In genomic region chr4:137728399-137729154, GRCm38 (mm10) we compare ENCODE assay signal across 9 mouse cellular contexts.
DNase-seq lines count a peak whose midpoint lies in the region; ATAC-seq and TF ChIP-seq lines count a peak whose summit lies in the region.
"Had no signal": no experiment of that assay in that cellular context is flagged by ENCODE, and none has a peak within 500 bp of the region (broad histone marks: within the 10 kb centered on the region; RNA-seq: fewer than 3 reads in every experiment).

No protein-coding gene starts in this region.

- H3K27ac ChIP-seq in heart, embryonic 10.5 days: no peak overlapping the region
- H3K27ac ChIP-seq in embryonic facial prominence, embryonic 14.5 days (replicated peaks; ENCODE audit: low read depth, low read length): no peak overlapping the region
- H3K27ac ChIP-seq in neural tube, embryonic 13.5 days (replicated peaks): peak overlapping the region; percentile 38; the same call in 1 of the 2 replicates

- ATAC-seq in embryonic facial prominence, embryonic 14.5 days (ENCODE audit: low read depth): peak; percentile 38; the same call in 1 of the 2 replicates
- peak; percentile 13 for ATAC-seq in neural tube, embryonic 13.5 days (ENCODE audit: low read depth)
- no peak for ATAC-seq in inflammation-experienced regulatory T-cells, adult 6 months

- no peaks in the 10 kb centered on the region for H3K36me3 ChIP-seq in heart, embryonic 10.5 days
- peaks cover 16% of the 10 kb centered on the region; the same call in 1 of the 2 replicates for H3K36me3 ChIP-seq in E14TG2a.4 (ENCODE audit: insufficient read depth, low read length)
- no peaks in the 10 kb centered on the region for H3K36me3 ChIP-seq in embryonic facial prominence, embryonic 14.5 days (ENCODE audit: control insufficient read depth, insufficient read depth, low read length)
- no peaks in the 10 kb centered on the region for H3K36me3 ChIP-seq in neural tube, embryonic 13.5 days

- peak overlapping the region; percentile 41 for H3K4me3 ChIP-seq in heart, embryonic 10.5 days
- peak overlapping the region; percentile 78 for H3K4me3 ChIP-seq in E14TG2a.4 (replicated peaks; ENCODE audit: low read length)
- H3K4me3 ChIP-seq in embryonic facial prominence, embryonic 14.5 days (ENCODE audit: low read depth, low read length): peak overlapping the region; percentile 15; the same call in 1 of the 2 replicates
- H3K4me3 ChIP-seq in neural tube, embryonic 13.5 days: peak overlapping the region; percentile 35
- H3K4me3 ChIP-seq in lung, adult 2 months (replicated peaks; ENCODE audit: extremely low read depth, low read depth, low read length): no peak overlapping the region
- H3K4me3 ChIP-seq: megakaryocyte, embryonic 14.5 days had no signal

- DNase-seq in heart, embryonic 10.5 days (ENCODE audit: low spot score): no peak
- DNase-seq in heart, adult 8-10 months (ENCODE audit: low spot score): no peak
- DNase-seq in embryonic facial prominence, embryonic 14.5 days (ENCODE audit: low spot score): peak; percentile 56
- peak; percentile 56 for DNase-seq in layer of hippocampus, adult 9-11 months
- no peak for DNase-seq in lung, adult 2 months

- no peaks in the 10 kb centered on the region for H3K9me3 ChIP-seq in heart, embryonic 10.5 days
- no peaks in the 10 kb centered on the region for H3K9me3 ChIP-seq in E14TG2a.4 (ENCODE audit: low read length)
- H3K9me3 ChIP-seq in embryonic facial prominence, embryonic 14.5 days (ENCODE audit: control insufficient read depth, low read length): no peaks in the 10 kb centered on the region
- H3K9me3 ChIP-seq in neural tube, embryonic 13.5 days: no peaks in the 10 kb centered on the region
- H3K9me3 ChIP-seq: megakaryocyte, embryonic 14.5 days had no signal

- peak overlapping the region; percentile 44 for H3K4me2 ChIP-seq in embryonic facial prominence, embryonic 14.5 days (ENCODE audit: low read depth, low read length)
- peak overlapping the region; percentile 64 for H3K4me2 ChIP-seq in neural tube, embryonic 13.5 days

- H3K27me3 ChIP-seq in heart, embryonic 10.5 days (ENCODE audit: insufficient read depth, poor library complexity, severe bottlenecking): peaks cover 89% of the 10 kb centered on the region
- peaks cover 25% of the 10 kb centered on the region for H3K27me3 ChIP-seq in E14TG2a.4 (ENCODE audit: insufficient read depth, low read length)
- H3K27me3 ChIP-seq in embryonic facial prominence, embryonic 14.5 days (replicated peaks; ENCODE audit: control insufficient read depth, insufficient read depth, low read length): peaks cover 22% of the 10 kb centered on the region
- peaks cover 30% of the 10 kb centered on the region for H3K27me3 ChIP-seq in neural tube, embryonic 13.5 days

- TF ChIP-seq POLR2A in lung, adult 2 months (IDR thresholded peaks at IDR 0.05; ENCODE audit: borderline replicate concordance, extremely low read depth, low read depth, low read length): no peak

- 9% methylated on average over 17 of the region's 17 CpGs for WGBS in heart, embryonic 10.5 days
- WGBS in embryonic facial prominence, embryonic 14.5 days: 12% methylated on average over 13 of the region's 17 CpGs
- WGBS in neural tube, embryonic 13.5 days: 7% methylated on average over 16 of the region's 17 CpGs
- WGBS in lung, adult 2 months: 16% methylated on average over 17 of the region's 17 CpGs

- TF ChIP-seq CTCF in E14TG2a.4 (conservative IDR thresholded peaks at IDR 0.05; ENCODE audit: low read length): no peak
- no peak for TF ChIP-seq CTCF in lung, adult 2 months (IDR thresholded peaks at IDR 0.05; ENCODE audit: insufficient read depth, low read length)

- H3K4me1 ChIP-seq in heart, embryonic 10.5 days: peaks cover 42% of the 10 kb centered on the region
- H3K4me1 ChIP-seq in E14TG2a.4 (replicated peaks; ENCODE audit: low read depth, low read length): peaks cover 80% of the 10 kb centered on the region
- 0 out of 2 replicates have a peak, but pooled peaks cover 4% of the 10 kb centered on the region for H3K4me1 ChIP-seq in embryonic facial prominence, embryonic 14.5 days (ENCODE audit: control insufficient read depth, insufficient read depth, low read length)
- H3K4me1 ChIP-seq in neural tube, embryonic 13.5 days (replicated peaks): peaks cover 42% of the 10 kb centered on the region
- no peaks in the 10 kb centered on the region for H3K4me1 ChIP-seq in lung, adult 2 months (ENCODE audit: control insufficient read depth, insufficient read depth, low read length)

- no peak overlapping the region for H3K9ac ChIP-seq in embryonic facial prominence, embryonic 14.5 days (ENCODE audit: low read depth, low read length)
- H3K9ac ChIP-seq in neural tube, embryonic 13.5 days: peak overlapping the region; percentile 58

Comparison
In these comparisons a context has a peak if more than half of its experiments do, and no peak if none do; other contexts are left out.
1. DNase-seq: peak in embryonic facial prominence, embryonic 14.5 days (single experiment) and layer of hippocampus, adult 9-11 months (single experiment); none in heart, embryonic 10.5 days (single experiment), heart, adult 8-10 months (single experiment) and lung, adult 2 months (single experiment).